Mouse (Mus musculus) MEL (cell line): ENCODE data around the gene Dnajc5. TPM values are rescaled to one million over a fixed set of nuclear protein-coding genes. Genes with fewer than 3 reads are reported as not detected.
A peak's percentile ranks its signal among the peaks of the same experiment; 100 is the strongest.

Experiments
- DNase-seq: peaks from one replicate; pipeline ENCODE4 v3.0.0; 2011; ENCODE audit warnings: low read depth, low spot score
- H3K27ac ChIP-seq: 2 replicates; pipeline ENCODE4 v1.5.1; 2012; ENCODE audit warnings: low read depth, mild to moderate bottlenecking, control low read depth, low read length, moderate library complexity; ENCODE audit not compliant: control insufficient read depth
- H3K27me3 ChIP-seq, 2 experiments: fragments of 150-350 bp in 1 of 2; sonication (generic) in 1 of 2; 2 replicates each; pipeline ENCODE4 v1.6.1; 2012; ENCODE audit warnings: low read length in 2 of 2, mild to moderate bottlenecking in 2 of 2, improper control_type of control experiment in 1 of 2, moderate library complexity in 1 of 2; ENCODE audit not compliant: insufficient read depth in 2 of 2, control insufficient read depth in 1 of 2
- H3K36me3 ChIP-seq, 2 experiments: 2 replicates each; pipeline ENCODE4 v1.6.1; 2012 to 2014; ENCODE audit warnings: low read length in 2 of 2, improper control_type of control experiment in 1 of 2, inconsistent platforms in 1 of 2, mild to moderate bottlenecking in 1 of 2; ENCODE audit not compliant: insufficient read depth in 2 of 2, control insufficient read depth in 1 of 2
- H3K4me1 ChIP-seq, 2 experiments: fragments of 150-350 bp in 1 of 2; sonication (generic) in 1 of 2; 2 replicates each; pipeline ENCODE4 v1.6.1; 2012; ENCODE audit warnings: low read length in 2 of 2, improper control_type of control experiment in 1 of 2, mild to moderate bottlenecking in 1 of 2; ENCODE audit not compliant: insufficient read depth in 2 of 2, control insufficient read depth in 1 of 2
- H3K4me3 ChIP-seq, 2 experiments: fragments of 150-350 bp in 1 of 2; sonication (generic) in 1 of 2; 2 replicates each; pipeline ENCODE4 v1.5.1; 2012; ENCODE audit warnings: low read depth in 2 of 2, low read length in 2 of 2, mild to moderate bottlenecking in 2 of 2, moderate library complexity in 2 of 2, control low read depth in 1 of 2, improper control_type of control experiment in 1 of 2; ENCODE audit not compliant: control insufficient read depth in 1 of 2, insufficient read depth in 1 of 2
- H3K79me2 ChIP-seq: 2 replicates; pipeline ENCODE4 v1.6.1; 2012; ENCODE audit warnings: mild to moderate bottlenecking, low read length, moderate library complexity; ENCODE audit not compliant: control insufficient read depth, poor library complexity, insufficient read depth
- H3K9ac ChIP-seq: 2 replicates; pipeline ENCODE4 v1.6.1; 2012; ENCODE audit warnings: low read depth, mild to moderate bottlenecking, control low read depth, low read length, moderate library complexity; ENCODE audit not compliant: control insufficient read depth, poor library complexity, severe bottlenecking
- H3K9me3 ChIP-seq: fragments of 150-350 bp; sonication (generic); replicated peaks from 2 replicates; pipeline ENCODE4 v1.6.1; 2012; ENCODE audit warnings: mild to moderate bottlenecking, low read length, improper control_type of control experiment, moderate library complexity; ENCODE audit not compliant: insufficient read depth
- CHD1 ChIP-seq: IDR thresholded peaks from 2 replicates; pipeline ENCODE4 v1.6.1; 2012; ENCODE audit warnings: low read depth, mild to moderate bottlenecking, inconsistent platforms, low read length, improper control_type of control experiment
- ELF1 ChIP-seq: IDR thresholded peaks from 2 replicates; pipeline ENCODE4 v1.6.1; 2014; ENCODE audit warnings: low read depth, mild to moderate bottlenecking, inconsistent platforms, low read length, improper control_type of control experiment, moderate library complexity
- ETS1 ChIP-seq: IDR thresholded peaks from 2 replicates; pipeline ENCODE4 v1.6.1; 2012; ENCODE audit warnings: low read depth, mild to moderate bottlenecking, inconsistent platforms, low read length, improper control_type of control experiment, moderate library complexity
- JUND ChIP-seq: IDR thresholded peaks from 2 replicates; pipeline ENCODE4 v1.6.1; 2011; ENCODE audit warnings: low read depth, mild to moderate bottlenecking, improper control_type of control experiment, low read length
- KAT2A ChIP-seq: conservative IDR thresholded peaks from 2 replicates; pipeline ENCODE4 v1.6.1; 2012; ENCODE audit warnings: low read depth, low read length, improper control_type of control experiment, inconsistent platforms
- MXI1 ChIP-seq: IDR thresholded peaks from 2 replicates; pipeline ENCODE4 v1.6.1; 2011; ENCODE audit warnings: mild to moderate bottlenecking, low read depth, low read length, improper control_type of control experiment
- MYC ChIP-seq: IDR thresholded peaks from 2 replicates; pipeline ENCODE4 v1.6.1; 2011; ENCODE audit warnings: low read depth, mild to moderate bottlenecking, low read length, improper control_type of control experiment, moderate library complexity
- POLR2AphosphoS5 ChIP-seq: IDR thresholded peaks from 2 replicates; pipeline ENCODE4 v1.6.1; 2012; ENCODE audit warnings: low read depth, borderline replicate concordance, mild to moderate bottlenecking, inconsistent platforms, low read length, moderate library complexity, mixed read lengths
- RAD21 ChIP-seq: IDR thresholded peaks from 2 replicates; pipeline ENCODE4 v1.6.1; 2011; ENCODE audit warnings: mild to moderate bottlenecking, low read depth, low read length, improper control_type of control experiment
- SMC3 ChIP-seq: IDR thresholded peaks from 2 replicates; pipeline ENCODE4 v1.6.1; 2011; ENCODE audit warnings: low read depth, low read length, improper control_type of control experiment
- TAL1 ChIP-seq: IDR thresholded peaks from 2 replicates; pipeline ENCODE4 v1.6.1; 2012; ENCODE audit warnings: mild to moderate bottlenecking, inconsistent platforms, low read length, moderate library complexity, mixed read lengths
- UBTF ChIP-seq: IDR thresholded peaks from 2 replicates; pipeline ENCODE4 v1.6.1; 2012; ENCODE audit warnings: low read depth, mild to moderate bottlenecking, inconsistent platforms, low read length, improper control_type of control experiment, moderate library complexity, borderline replicate concordance; ENCODE audit not compliant: insufficient read depth
- USF1 ChIP-seq: IDR thresholded peaks from 2 replicates; pipeline ENCODE4 v1.6.1; 2014; ENCODE audit warnings: low read depth, mild to moderate bottlenecking, inconsistent platforms, low read length, improper control_type of control experiment, moderate library complexity
- ZC3H11A ChIP-seq: IDR thresholded peaks from 2 replicates; pipeline ENCODE4 v1.6.1; 2012; ENCODE audit warnings: low read depth, mild to moderate bottlenecking, inconsistent platforms, low read length, improper control_type of control experiment
- polyA plus RNA-seq, 2 experiments: library from polyadenylated mRNA; stranded (reverse) in 1 of 2; unstranded in 1 of 2; fragments of >175 nt in 1 of 2; fragments of >200 nt in 1 of 2; gene quantifications; 2 replicates each; pipeline versions ENCODE4 v1.2.1 to v1.2.4; 2012; ENCODE audit warnings: low replicate concordance in 2 of 2, low read depth in 1 of 2; ENCODE audit not compliant: insufficient read length in 2 of 2, insufficient read depth in 1 of 2, missing spikeins in 1 of 2
- total RNA-seq: library from RNA; depleted of rRNA; stranded (reverse); fragments of 300-350 nt; gene quantifications from 2 replicates; pipeline ENCODE4 v1.2.3, GENCODE M21; 2012

The Dnajc5 gene
- total and polyA plus RNA-seq, 3 experiments: 51.9 to 338 (median 57.9) TPM

GRCm38 (mm10) chr2:181546142-181546541 lies 25.9 kb downstream of the Dnajc5 start:
- Histone ChIP-seq H3K36me3 (peaks cover 2 to 39% of the 10 kb centered on the region in 2 experiments; a peak in 3 of 4 replicates), H3K79me2 (peaks cover 12% of the 10 kb centered on the region), H3K4me1 (no peaks in the 10 kb centered on the region), H3K9ac (no peak overlapping the region), H3K4me3 (no peak overlapping the region), H3K27me3 (no peaks in the 10 kb centered on the region), H3K9me3 (no peaks in the 10 kb centered on the region), H3K27ac (no peak overlapping the region)
- no peak for DNase-seq
- no peak for TF ChIP-seq ELF1
- TF ChIP-seq UBTF: no peak
- no peak for TF ChIP-seq SMC3

GRCm38 (mm10) chr2:181548227-181548626 lies 27.9 kb downstream of the Dnajc5 start:
- Histone ChIP-seq H3K4me1 (no peaks in the 10 kb centered on the region), H3K36me3 (peaks cover 0 to 33% of the 10 kb centered on the region in 2 experiments; a peak in 2 of 4 replicates)
- peak; percentile 41 for DNase-seq

GRCm38 (mm10) chr2:181548682-181549081 lies 28.4 kb downstream of the Dnajc5 start:
- H3K9ac ChIP-seq: no peak overlapping the region
- no peaks in the 10 kb centered on the region for H3K9me3 ChIP-seq
- H3K4me1 ChIP-seq: no peaks in the 10 kb centered on the region
- no peak for TF ChIP-seq UBTF
- no peak for TF ChIP-seq TAL1
- no peak for TF ChIP-seq JUND
- TF ChIP-seq CHD1: no peak
- TF ChIP-seq KAT2A: no peak
- no peak for TF ChIP-seq POLR2AphosphoS5
- TF ChIP-seq SMC3: no peak
- TF ChIP-seq MYC: no peak
- TF ChIP-seq ZC3H11A: no peak
- TF ChIP-seq RAD21: no peak
- no peak for TF ChIP-seq ETS1
- H3K27me3 ChIP-seq: no peaks in the 10 kb centered on the region
- H3K27ac ChIP-seq: no peak overlapping the region
- peaks cover 0 to 31% of the 10 kb centered on the region in 2 experiments; a peak in 2 of 4 replicates for H3K36me3 ChIP-seq
- H3K79me2 ChIP-seq: 0 out of 2 replicates have a peak, but pooled peaks cover 1% of the 10 kb centered on the region
- no peak overlapping the region for H3K4me3 ChIP-seq
- no peak for DNase-seq

More at GRCm38 (mm10) chr2:181548227-181548626, 27.9 kb downstream of the Dnajc5 start:
- Histone ChIP-seq H3K79me2 (0 out of 2 replicates have a peak, but pooled peaks cover 1% of the 10 kb centered on the region), H3K9me3 (no peaks in the 10 kb centered on the region), H3K27me3 (no peaks in the 10 kb centered on the region), H3K27ac (no peak overlapping the region), H3K4me3 (no peak overlapping the region), H3K9ac (no peak overlapping the region)
- TF ChIP-seq USF1 (no peak), MYC (peak; percentile 46; the same call in 1 of the 2 replicates), CHD1 (no peak), MXI1 (no peak)
